Mouse (Mus musculus) heart, postnatal 0 days (tissue): ENCODE measurements at regions not wholly inside any gene's neighbourhood (a gene's known extent, or its start where the extent isn't known, plus 50 kb on each side); places are given as distances from the start of the nearest gene placed in this dataset.

Experiments
- ATAC-seq: fragments of 200-750 bp; cut with Nextera tagmentation; 2 replicates; pipeline ENCODE4 v1.8.0; 2017; ENCODE audit warnings: low read depth, moderate number of reproducible peaks, moderate library complexity; ENCODE audit not compliant: insufficient read depth
- DNase-seq: peaks from one replicate; pipeline ENCODE4 v3.0.0-alpha.2; 2016; ENCODE audit warnings: low spot score
- H3K27ac ChIP-seq: fragments of 300-500 bp; sonication (generic); 2 replicates; pipeline ENCODE4 v1.5.1; 2014; ENCODE audit warnings: low read depth, mild to moderate bottlenecking
- H3K27me3 ChIP-seq: fragments of 300-500 bp; sonication (generic); 2 replicates; pipeline ENCODE4 v1.6.1; 2014; ENCODE audit warnings: low read length, mixed read lengths; ENCODE audit not compliant: control insufficient read depth, insufficient read depth
- H3K36me3 ChIP-seq: fragments of 300-500 bp; sonication (generic); replicated peaks from 2 replicates; pipeline ENCODE4 v1.6.1; 2014; ENCODE audit warnings: low read length, mixed read lengths; ENCODE audit not compliant: control insufficient read depth, insufficient read depth
- H3K4me1 ChIP-seq: fragments of 300-500 bp; sonication (generic); 2 replicates; pipeline ENCODE4 v1.6.1; 2014; ENCODE audit warnings: antibody characterized with exemption; ENCODE audit not compliant: control insufficient read depth, insufficient read depth
- H3K4me2 ChIP-seq: fragments of 300-500 bp; sonication (generic); 2 replicates; pipeline ENCODE4 v1.6.1; 2014; ENCODE audit warnings: low read depth, mild to moderate bottlenecking, low read length, moderate library complexity
- H3K4me3 ChIP-seq: fragments of 300-500 bp; sonication (generic); 2 replicates; pipeline ENCODE4 v1.5.1; 2014; ENCODE audit warnings: low read depth, low read length
- H3K9ac ChIP-seq: fragments of 300-500 bp; sonication (generic); replicated peaks from 2 replicates; pipeline ENCODE4 v1.6.1; 2014; ENCODE audit warnings: low read depth, low read length, mixed read lengths
- H3K9me3 ChIP-seq: fragments of 300-500 bp; sonication (generic); replicated peaks from 2 replicates; pipeline ENCODE4 v1.6.1; 2016; ENCODE audit warnings: low read length; ENCODE audit not compliant: control insufficient read depth
- CTCF ChIP-seq: IDR thresholded peaks from 2 replicates; pipeline ENCODE4 v1.5.1; 2016; ENCODE audit warnings: antibody characterized with exemption, control low read depth, low read depth
- EP300 ChIP-seq: IDR thresholded peaks from 2 replicates; pipeline ENCODE4 v1.6.1; 2016; ENCODE audit warnings: antibody characterized with exemption, low read depth
- whole genome bisulfite sequencing: fragments of 180-500 bp; shearing (Covaris S2); extraction: QIAGEN DNeasy Blood & Tissue Kit; methylation state at CpG from one replicate; pipeline ENCODE4 v1.1.7; 2014; 5-methylcytosine and 5-hydroxymethylcytosine counted together

GRCm38 (mm10) chr5:75444024-75444604 is 130.6 kb upstream of the Kit start:
- DNase-seq (no peak), ATAC-seq (no peak)
- no peaks in the 10 kb centered on the region for H3K27me3 ChIP-seq
- no peaks in the 10 kb centered on the region for H3K4me1 ChIP-seq
- TF ChIP-seq EP300 (no peak), CTCF (no peak)
- no peak overlapping the region for H3K27ac ChIP-seq
- no peak overlapping the region for H3K4me3 ChIP-seq
- no peak overlapping the region for H3K4me2 ChIP-seq
- no peaks in the 10 kb centered on the region for H3K36me3 ChIP-seq
- 88% methylated on average over 3 of the region's 3 CpGs for WGBS
- H3K9me3 ChIP-seq = no peaks in the 10 kb centered on the region
- no peak overlapping the region for H3K9ac ChIP-seq

- ATAC-seq = no peak
- Histone ChIP-seq H3K9ac (no peak overlapping the region), H3K27me3 (no peaks in the 10 kb centered on the region), H3K36me3 (no peaks in the 10 kb centered on the region), H3K4me3 (no peak overlapping the region), H3K9me3 (no peaks in the 10 kb centered on the region), H3K4me1 (no peaks in the 10 kb centered on the region), H3K4me2 (no peak overlapping the region), H3K27ac (no peak overlapping the region)
- no peak for DNase-seq
- TF ChIP-seq CTCF (no peak), EP300 (no peak)
- 58% methylated on average over 1 of the region's 1 CpGs for WGBS
Measured at GRCm38 (mm10) chr5:75446386-75446785, 128.3 kb upstream of the Kit start.

- no peak overlapping the region for H3K4me2 ChIP-seq
- TF ChIP-seq CTCF (no peak), EP300 (no peak)
- H3K9me3 ChIP-seq = no peaks in the 10 kb centered on the region
- no peaks in the 10 kb centered on the region for H3K27me3 ChIP-seq
- WGBS = 57% methylated on average over 21 of the region's 21 CpGs
- no peak overlapping the region for H3K4me3 ChIP-seq
- H3K36me3 ChIP-seq = no peaks in the 10 kb centered on the region
- H3K27ac ChIP-seq = no peak overlapping the region
- no peak overlapping the region for H3K9ac ChIP-seq
- no peak for ATAC-seq
- H3K4me1 ChIP-seq = no peaks in the 10 kb centered on the region
- no peak for DNase-seq
Measured at GRCm38 (mm10) chr5:75449913-75450525, 124.7 kb upstream of the Kit start.

DNA sequence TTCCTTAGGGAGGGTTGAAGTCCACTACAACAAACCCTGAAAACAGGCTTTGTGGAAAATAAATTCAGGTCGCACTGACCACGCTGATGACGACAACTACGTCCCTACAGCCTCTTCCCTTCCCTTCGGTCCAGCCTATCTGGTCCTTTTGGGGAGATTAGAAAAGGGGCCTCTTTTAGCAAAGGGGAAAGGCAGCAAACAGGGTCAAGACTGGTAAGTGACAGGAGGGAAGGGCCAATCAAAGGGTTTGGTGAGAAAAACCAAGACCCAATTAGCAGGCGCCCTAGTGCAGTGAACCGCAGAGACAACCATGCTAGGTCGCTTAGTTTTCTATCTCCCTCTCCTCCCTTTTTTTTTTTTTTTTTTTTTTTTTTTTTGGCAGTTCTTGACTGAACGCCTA is 124.2 kb upstream of the Kit start:
- H3K36me3 ChIP-seq = no peaks in the 10 kb centered on the region
- H3K4me3 ChIP-seq = no peak overlapping the region
- no peaks in the 10 kb centered on the region for H3K27me3 ChIP-seq
- WGBS = 58% methylated on average over 9 of the region's 9 CpGs
- no peaks in the 10 kb centered on the region for H3K9me3 ChIP-seq
- H3K9ac ChIP-seq = no peak overlapping the region
- H3K27ac ChIP-seq = no peak overlapping the region
- DNase-seq = no peak
- H3K4me2 ChIP-seq = no peak overlapping the region
- TF ChIP-seq EP300 (no peak), CTCF (no peak)
- H3K4me1 ChIP-seq = no peaks in the 10 kb centered on the region
- no peak for ATAC-seq

DNA sequence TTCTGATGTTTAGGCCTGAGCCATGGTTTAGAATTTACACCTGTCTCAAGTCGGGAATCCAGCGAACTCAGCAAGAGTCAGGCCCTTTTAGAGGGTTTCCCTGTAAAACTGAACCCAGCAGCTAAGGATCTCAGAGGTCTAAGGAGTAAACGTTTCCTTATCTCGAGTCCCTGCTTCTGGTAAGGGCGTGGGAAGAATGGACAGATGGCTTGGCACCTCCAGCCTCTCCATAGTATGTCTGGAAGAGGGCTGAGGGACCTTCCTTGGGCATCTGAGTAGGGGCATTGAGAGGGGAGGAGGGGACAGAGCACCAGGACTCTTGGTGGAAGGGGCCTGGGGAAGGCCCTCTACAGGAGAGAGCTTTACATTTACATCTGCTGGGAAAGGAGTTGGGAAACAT is 123.6 kb upstream of the Kit start:
- Histone ChIP-seq H3K4me1 (no peaks in the 10 kb centered on the region), H3K9me3 (no peaks in the 10 kb centered on the region), H3K4me2 (no peak overlapping the region), H3K27ac (no peak overlapping the region), H3K27me3 (no peaks in the 10 kb centered on the region), H3K4me3 (no peak overlapping the region), H3K9ac (no peak overlapping the region), H3K36me3 (no peaks in the 10 kb centered on the region)
- 43% methylated on average over 5 of the region's 5 CpGs for WGBS
- no peak for TF ChIP-seq EP300
- no peak for TF ChIP-seq CTCF
- ATAC-seq = no peak
- no peak for DNase-seq

DNA sequence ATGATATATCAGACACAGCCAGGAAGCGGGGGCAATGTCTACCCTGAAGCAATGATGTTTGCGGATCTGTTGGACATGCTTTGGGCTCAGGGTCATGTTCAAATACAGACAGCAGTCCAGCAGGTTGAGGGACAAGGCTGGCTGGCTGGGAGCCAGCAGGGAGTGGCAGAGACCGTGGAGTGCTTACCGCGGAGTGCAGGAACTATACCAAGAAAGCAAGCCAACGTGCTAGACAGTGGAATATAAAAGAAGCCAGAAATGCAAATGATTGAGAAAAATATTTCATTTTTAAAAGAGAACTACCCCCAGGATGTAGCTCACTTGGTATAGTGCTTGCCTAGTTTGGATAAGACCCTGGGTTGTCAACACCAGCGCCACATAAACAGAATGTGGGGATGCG is 123.0 kb upstream of the Kit start:
- Histone ChIP-seq H3K9ac (no peak overlapping the region), H3K27me3 (no peaks in the 10 kb centered on the region), H3K36me3 (no peaks in the 10 kb centered on the region), H3K27ac (no peak overlapping the region), H3K9me3 (no peaks in the 10 kb centered on the region), H3K4me2 (no peak overlapping the region), H3K4me1 (no peaks in the 10 kb centered on the region), H3K4me3 (no peak overlapping the region)
- WGBS = 49% methylated on average over 8 of the region's 8 CpGs
- ATAC-seq = no peak
- DNase-seq = no peak
- TF ChIP-seq CTCF = no peak
- no peak for TF ChIP-seq EP300
